Mouse (Mus musculus): ENCODE results near the gene AC134908.4.

AC134908.4 gene

DNA sequence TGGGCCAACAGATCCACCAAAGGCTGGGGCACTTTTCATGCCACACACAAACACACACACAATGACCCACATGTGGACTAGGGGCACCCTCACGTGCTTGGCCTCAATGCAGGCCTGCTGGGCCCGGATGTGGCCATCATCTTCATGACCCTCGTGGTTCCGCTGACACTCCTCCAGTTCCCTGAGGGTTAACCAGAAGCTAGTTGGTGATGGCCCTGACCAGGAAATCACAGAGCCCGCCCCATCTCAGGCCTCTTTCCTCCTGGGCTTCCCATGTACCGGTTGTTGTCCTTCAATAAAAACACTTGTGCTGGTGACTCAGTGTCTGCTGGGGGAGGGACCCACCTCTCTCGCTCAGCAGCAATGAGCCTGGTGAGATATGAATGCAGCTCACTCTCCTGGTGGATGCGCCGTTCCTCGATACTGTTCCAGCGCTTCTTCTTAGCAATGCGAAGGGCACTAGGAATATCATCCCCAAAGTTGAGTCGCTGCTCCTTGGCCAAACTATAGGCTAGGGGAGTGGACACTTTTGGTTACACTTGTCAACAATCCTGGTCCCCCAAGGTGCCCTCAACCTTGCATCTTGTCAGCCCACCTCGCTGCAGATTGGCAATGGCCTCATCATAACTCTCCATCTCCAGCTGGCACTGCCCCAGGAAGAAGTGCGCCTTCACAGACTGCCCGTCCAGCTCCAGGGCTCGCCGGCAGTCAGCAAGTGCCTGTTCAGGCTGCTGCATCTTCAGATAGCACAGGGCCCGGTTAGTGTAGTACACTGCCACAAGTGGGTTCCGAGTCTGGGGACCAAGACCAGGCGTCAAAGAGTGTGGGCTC, 36.2 kb upstream of the AC134908.4 start:
- DNase-seq (ENCODE audit: low read depth, low spot score), result no peak

DNA sequence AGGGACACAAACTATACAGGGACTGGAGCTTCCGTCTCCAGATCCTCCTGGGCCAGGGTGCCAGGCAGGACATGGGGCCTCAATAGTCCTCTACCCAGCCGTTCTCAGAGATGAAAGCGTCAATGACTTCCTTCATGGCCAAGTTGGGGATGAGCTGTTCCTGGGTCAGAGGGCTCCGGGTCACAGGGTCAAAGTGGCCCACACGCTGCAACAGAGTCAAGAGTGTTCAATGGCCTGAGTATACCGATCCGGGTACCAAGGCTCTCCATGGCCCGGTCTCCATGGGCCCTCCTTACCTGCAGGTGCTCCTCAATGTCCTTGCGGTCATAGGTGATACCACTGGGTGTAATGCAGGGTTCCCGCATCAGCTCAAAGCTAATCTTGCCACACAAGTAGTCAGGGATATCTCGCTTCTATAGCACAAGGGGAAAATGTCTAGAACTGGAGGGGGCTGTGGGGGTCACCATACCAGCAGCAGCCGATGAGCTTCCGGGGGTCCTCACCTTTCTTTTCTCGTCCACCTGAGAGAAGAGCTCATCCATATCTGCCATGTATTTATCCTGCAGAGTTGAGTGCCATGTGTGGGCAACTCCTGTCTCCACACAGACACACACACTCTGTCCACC, 35.5 kb upstream of the AC134908.4 start:
- DNase-seq (ENCODE audit: low read depth, low spot score), result no peak

DNA sequence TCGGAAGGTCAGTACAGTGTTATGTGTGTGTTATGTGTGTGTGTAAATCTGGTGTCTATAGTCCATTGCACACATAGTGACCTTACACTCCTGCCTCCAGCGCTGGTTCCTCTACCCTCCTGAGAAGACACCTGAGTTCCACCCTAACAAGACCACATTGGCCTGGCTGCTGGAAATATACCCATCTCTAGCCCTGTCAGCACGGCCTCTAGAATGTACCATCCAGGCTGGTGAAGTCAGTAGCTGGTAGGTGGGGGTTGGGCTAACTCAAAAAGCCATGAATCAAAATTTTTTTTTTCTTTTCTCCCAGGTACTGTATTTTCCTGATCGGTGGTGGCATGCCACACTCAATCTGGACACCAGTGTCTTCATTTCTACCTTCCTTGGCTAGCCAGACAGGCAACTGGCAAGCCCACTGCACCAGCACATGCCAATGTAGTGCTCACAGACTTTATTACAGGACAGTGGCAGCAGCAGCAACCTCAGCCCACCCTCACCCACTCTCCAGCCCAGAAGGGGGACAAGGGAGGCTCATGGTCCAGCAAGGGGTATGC, 34.8 kb upstream of the AC134908.4 start:
- DNase-seq (ENCODE audit: low read depth, low spot score), result no peak

DNA sequence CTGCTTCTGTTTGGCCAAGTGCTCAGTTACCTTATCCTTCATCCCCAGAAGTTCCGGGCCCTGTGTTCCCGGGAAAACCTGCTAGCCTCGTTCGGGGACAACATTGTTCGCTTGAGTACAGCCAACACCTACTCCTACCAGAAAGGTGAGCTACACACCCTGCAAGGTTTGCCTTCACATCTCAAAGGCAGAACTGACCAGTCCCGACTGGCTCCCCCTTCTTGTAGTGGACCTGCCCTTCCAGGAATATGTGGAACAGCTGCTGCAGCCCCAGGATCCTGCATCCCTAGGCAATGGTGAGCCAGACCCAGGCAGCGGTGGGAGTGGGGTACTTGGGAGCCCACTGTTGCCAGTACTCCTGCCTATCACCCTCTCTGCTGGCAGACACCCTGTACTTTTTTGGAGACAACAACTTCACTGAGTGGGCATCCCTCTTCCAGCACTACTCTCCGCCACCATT, 34.1 kb upstream of the AC134908.4 start:
- no peak for DNase-seq (ENCODE audit: low read depth, low spot score)

DNA sequence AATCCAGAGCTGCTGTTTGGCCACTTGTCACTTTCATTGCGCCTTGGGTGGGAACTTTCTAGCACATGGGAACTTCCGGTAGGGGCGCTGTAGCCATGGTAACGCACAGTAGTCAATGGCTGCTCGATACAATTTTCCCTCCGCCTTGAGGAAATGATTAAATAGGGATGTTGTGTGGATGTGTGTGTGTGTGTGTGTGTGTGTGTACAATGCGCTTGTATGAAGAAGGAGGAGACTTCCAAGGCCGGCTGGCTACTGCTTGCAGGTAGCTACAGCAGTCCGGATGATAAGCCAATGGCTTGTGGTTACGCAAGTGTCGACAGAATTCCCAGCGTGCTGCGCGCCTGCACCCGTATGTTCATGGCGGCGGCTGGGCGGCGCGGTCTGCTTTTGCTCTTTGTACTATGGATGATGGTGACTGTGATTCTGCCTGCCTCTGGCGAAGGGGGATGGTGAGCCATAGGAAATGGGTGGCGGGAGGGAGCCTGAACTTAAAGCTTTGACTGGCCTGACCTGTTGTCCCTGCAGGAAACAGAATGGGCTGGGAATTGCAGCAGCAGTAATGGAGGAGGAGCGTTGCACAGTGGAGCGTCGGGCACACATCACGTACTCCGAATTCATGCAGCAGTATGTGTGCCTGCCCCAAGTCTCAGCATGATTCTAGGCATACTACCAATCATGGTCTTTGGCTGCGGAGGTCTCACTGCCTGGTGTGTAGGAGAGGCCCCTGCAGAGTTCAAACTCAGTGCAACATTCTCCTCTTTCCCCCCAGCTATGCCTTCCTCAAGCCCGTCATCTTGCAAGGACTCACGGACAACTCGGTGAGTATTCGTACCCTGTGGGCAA, 33.5 kb upstream of the AC134908.4 start, which contains the start of gene Jmjd8:
Gene Jmjd8, plus strand, starts transcription at position 156 of the 846 bp plus-strand sequence.
- DNase-seq (ENCODE audit: low read depth, low spot score), result peak; percentile 82

DNA sequence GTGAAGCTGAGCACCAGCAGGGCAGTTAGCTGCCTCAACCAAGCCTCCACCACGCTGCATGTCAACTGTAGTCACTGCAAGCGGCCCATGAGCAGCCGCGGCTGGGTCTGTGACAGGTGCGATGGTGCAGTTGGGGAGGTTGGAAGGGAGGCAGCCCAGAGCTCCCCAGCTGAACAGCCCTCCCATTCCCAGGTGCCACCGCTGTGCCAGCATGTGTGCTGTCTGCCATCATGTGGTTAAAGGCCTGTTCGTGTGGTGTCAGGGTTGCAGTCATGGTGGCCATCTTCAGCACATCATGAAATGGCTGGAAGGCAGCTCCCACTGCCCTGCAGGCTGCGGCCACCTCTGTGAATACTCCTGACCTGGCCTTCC, 32.8 kb upstream of the AC134908.4 start:
- no peak for DNase-seq (ENCODE audit: low read depth, low spot score)

DNA sequence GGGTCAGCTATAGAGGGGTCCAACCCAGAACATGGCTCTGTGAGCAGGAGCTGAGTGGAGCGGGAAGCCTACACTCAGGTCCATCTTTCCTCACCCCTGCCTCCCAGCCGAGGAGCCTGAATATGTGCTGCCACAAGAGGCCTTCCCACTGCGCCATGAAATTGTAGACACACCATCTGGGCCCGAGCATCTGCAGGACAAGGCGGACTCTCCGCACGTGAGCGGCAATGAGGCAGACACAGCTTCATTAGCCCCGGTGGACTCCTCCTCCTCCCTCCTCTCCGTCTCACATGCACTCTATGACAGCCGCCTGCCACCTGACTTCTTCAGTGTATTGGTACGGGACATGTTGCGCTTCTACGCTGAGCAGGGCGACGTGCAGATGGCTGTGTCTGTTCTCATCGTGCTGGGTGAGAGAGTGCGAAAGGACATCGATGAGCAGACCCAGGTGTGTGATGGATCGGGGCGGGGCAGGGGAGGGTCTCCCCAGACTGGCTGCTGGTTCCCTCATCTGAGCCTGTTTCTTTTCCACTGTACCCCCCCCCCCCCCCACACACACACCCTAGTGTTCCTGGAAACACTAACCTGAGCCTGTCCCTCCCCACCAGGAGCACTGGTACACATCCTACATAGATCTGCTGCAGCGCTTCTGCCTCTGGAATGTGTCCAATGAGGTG, 32.2 kb upstream of the AC134908.4 start:
- DNase-seq (ENCODE audit: low read depth, low spot score), result no peak

DNA sequence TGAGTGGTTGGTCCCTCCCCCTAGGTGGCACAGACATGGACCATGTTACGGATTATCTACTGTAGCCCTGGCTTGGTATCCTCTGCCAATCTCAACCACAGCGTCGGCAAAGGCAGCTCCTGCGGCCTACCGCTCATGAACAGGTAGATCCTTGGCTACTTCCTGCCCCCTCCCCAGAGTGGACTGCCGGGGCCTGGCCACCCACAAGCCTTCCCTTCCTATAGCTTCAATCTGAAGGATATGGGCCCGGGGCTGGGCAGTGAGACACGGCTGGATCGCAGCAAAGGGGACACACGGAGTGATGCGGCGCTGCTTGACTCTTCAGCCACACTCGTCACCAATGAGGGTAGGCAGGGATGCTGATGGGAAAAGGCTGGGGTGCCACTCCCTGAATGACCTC, 31.6 kb upstream of the AC134908.4 start:
- no peak for DNase-seq (ENCODE audit: low read depth, low spot score)

DNA sequence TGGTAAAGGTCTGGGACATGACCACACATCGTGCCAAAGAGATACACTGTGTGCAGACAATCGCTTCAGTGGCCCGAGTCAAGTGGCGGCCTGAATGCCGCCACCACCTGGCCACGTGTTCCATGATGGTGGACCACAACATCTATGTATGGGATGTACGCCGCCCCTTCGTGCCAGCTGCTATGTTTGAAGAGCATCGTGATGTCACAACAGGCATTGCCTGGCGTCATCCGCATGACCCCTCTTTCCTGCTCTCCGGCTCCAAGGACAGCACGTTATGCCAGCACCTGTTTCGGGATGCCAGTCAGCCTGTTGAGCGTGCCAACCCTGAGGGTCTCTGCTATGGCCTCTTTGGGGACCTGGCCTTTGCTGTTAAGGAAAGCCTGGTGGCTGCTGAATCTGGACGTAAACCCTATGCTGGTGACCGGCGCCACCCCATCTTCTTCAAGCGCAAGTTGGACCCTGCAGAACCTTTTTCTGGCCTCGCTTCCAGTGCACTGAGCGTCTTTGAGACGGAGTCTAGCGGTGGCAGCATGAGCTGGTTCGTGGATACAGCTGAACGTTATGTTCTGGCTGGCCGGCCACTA, 30.6 kb upstream of the AC134908.4 start:
- DNase-seq (ENCODE audit: low read depth, low spot score), result no peak

DNA sequence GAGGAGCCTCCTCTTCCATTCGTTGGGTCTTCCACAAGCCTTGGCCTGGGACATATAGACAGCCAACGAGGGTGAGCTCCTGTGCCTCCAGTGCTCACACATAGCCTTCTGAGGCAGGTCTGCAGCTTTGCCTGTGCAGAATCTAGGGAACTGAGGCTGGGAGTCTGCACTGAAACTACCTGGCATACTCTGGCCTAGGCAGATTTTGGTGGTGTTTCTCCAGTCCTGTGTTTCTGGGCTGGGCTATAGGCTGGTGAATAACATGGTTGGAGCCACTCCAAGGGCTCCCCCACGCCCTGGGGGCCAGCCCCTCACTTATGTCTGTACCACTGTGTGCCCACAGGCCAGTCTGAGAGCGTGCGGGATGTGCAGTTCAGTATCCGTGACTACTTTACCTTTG, 29.9 kb upstream of the AC134908.4 start:
- DNase-seq (ENCODE audit: low read depth, low spot score), result no peak

DNA sequence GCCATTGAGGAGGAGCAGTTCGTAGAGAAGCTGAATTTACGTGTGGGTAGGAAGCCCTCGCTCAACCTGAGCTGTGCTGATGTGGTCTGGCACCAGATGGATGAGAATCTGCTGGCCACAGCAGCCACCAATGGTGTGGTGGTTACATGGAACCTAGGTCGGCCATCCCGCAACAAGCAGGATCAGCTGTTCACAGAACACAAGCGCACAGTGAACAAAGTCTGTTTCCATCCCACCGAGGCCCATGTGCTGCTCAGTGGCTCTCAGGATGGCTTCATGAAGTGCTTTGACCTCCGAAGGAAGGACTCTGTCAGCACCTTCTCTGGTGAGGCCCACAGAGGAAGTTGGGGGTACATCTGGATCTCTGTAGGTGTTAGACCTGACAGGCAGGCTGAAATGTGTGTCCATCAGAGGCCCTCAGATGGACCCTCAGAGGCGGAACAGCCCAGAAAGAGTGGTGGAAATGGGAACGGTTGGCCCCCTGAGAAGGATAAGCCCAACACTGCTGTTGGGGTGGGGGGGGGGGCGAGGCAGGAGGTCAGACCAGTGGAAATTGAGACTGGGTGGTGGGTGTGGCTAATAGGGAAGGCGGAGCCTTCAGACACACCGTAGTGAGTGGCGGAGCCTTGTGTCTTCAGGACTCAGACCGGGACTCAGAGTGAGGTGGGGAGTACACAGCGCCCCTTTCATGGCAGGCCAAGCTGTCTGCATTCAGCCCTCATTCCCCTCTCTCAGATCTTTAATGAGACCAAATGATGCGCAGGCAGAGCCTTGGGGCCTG, 29.1 kb upstream of the AC134908.4 start:
- DNase-seq (ENCODE audit: low read depth, low spot score), result no peak

DNA sequence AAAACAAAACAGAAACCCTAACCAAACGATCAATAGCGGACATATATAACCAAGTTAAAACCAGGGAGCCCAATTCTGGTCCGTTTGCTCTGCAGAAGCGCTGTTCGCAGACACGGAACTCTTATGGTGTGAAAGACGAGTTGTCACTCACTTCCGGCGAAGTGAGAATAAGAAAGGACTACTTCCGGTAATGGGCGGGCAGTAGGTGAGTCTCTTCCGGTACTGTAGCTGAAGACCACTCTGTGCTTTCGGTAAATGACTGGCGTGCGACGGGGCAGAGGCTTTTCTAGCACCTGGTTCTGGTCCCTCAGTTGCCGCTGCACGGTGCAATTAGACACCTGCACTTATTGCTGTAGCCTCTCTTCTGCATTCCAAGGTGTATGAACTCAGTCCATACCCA, 28.0 kb upstream of the AC134908.4 start, which contains the start of gene Wdr24:
Gene Wdr24, plus strand, starts transcription at position 176 of the 400 bp plus-strand sequence.
- DNase-seq (ENCODE audit: low read depth, low spot score), result peak; percentile 87

DNA sequence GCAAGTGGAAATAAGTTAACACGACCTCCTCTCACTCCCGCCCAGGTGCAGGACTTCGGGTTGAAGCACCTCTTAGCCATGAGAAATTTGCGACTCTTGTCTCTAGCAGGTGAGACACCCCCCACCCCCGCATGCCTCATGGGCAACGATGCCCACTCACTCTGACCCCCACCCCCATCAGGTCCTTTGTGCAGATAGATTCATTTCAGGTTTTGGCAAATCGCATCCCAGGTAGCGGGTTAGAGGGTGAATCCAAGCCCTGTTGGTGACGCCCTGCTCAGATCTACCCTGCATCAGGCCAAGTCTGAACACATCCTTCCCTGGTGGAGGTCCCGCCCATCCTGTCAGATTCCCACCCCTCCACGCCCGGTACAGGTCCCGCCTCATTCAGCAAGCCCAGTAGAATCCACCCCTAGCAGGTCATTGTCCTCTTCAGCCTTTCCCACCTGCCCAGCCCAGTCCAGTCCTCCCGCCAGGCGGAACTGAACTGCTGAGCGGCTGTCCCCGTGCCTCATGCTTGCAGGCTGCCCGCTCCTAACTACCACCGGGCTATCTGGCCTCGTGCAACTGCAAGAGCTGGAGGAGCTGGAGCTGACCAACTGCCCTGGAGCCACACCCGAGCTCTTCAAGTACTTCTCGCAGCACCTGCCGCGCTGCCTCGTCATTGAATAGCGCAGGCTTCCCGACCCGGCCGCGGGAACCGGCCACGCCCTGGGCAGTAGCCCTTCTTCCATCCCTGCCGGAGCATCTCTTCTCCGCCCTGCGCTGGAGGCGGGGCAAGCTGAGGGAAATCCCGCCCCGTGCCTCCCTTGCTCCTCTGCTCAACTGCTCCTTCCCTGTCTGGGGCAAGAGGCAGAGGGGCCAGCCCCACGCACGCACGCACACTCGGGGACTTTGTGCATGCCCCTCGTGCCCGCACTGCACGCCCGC, 23.7 kb upstream of the AC134908.4 start:
- DNase-seq (ENCODE audit: low read depth, low spot score), result no peak

DNA sequence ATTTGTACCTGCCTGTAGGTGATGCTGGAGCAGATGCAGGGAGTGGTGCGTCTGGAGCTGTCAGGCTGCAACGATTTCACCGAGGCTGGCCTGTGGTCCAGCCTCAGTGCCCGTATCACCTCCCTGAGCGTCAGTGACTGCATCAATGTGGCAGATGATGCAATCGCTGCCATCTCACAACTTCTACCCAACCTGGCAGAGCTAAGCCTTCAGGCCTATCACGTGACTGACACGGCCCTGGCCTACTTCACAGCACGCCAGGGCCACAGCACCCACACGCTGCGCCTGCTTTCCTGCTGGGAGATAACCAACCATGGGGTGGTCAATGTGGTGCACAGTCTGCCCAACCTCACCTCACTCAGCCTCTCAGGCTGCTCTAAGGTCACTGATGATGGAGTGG, 22.2 kb upstream of the AC134908.4 start:
- no peak for DNase-seq (ENCODE audit: low read depth, low spot score)

DNA sequence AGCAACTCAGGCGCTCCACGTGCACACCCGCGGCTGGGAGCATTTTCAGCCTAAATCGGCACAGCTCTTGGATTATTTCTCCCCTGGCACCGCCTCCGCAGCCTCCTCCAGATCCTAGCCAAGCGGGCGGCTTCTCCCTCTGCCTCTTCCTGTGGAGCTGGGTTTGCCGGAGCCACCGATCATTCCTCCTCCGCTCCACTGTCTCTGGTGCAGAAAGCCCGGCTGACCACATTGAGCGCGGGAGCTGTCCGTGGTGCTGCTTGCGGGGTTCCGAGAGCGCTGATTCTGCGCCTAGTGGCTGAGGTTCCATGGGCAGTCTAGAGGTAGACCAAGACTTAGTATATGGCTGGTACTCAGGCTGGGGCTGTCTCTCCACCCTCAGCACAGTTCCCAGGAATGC, 18.0 kb upstream of the AC134908.4 start:
- peak; percentile 94 for DNase-seq (ENCODE audit: low read depth, low spot score)

DNA sequence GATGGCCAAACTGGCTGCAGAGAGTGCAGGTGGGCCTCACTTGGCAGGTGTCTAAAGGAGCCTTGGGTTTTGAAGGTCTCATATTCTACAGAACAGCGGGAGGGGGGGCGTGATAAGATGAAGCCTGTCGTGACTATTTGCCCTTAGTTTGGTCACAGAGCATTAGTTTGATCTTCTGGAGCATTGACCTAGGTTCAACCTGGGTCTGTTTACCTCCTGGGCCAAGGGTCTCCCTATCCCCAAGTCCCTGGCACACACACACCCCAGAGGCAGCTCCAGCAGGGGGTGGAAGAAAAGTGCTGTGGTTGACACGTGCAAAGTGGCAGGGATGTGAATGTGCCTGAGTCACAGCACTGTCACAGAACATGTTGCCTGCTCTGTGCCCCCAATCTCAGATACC, 15.4 kb upstream of the AC134908.4 start:
- no peak for DNase-seq (ENCODE audit: low read depth, low spot score)

DNA sequence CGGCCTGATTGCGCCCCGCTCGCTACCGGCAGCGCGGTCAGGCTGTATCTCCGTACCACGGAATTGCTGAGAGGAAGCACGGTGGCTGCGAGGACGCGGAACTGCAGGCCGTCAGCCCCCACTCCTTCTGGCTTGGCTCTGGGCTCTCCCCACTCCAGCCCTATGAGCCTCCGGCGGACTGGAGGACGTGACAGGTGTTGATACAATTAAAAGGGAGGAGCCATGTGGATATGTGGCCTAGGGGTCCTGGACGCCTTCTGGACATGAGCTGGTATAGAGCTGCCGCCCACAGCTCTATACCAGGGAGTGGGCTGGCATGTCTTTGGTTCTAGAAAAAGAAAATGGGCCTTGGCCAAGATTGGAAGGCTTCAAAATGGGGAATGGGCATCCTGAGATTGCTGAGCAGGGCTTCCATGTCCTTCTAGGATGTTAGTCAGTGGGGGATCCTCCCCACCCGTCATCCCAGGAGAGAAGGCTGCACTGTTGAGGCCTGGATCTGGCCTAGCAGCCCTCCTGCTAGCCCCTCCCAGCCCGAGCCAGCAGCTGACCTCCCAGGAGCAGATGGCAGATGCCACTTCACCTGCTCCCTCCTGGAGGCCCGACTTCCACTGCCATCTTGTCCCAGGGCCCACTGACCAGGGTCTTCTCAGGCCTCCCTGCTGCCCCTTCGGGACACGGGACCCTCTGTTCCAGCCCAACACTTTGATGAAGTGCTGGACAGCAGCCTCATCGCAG, 14.3 kb upstream of the AC134908.4 start:
- peak; percentile 41 for DNase-seq (ENCODE audit: low read depth, low spot score)

Measured in mesoderm, embryonic 11.5 days (tissue).